Mouse (Mus musculus): ENCODE results near the gene Gm20425.

GRCm38 (mm10) chr9:103141266-103141665 is 88.8 kb downstream of the Gm20425 start:
- TF ChIP-seq CTCF (conservative IDR thresholded peaks at IDR 0.05 in 1 of 2, IDR thresholded peaks at IDR 0.05 in 1 of 2; ENCODE audit: low read depth in 2 of 2, low read length in 2 of 2) (no peak), MXI1 (IDR thresholded peaks at IDR 0.05; ENCODE audit: low read depth, low read length) (no peak), POLR2A (IDR thresholded peaks at IDR 0.05; ENCODE audit: low read depth, low read length) (no peak), NELFE (IDR thresholded peaks at IDR 0.05; ENCODE audit: low read depth, low read length) (no peak), EP300 (IDR thresholded peaks at IDR 0.05; ENCODE audit: low read length) (no peak), ZC3H11A (IDR thresholded peaks at IDR 0.05; ENCODE audit: low read depth, low read length) (no peak), KAT2A (IDR thresholded peaks at IDR 0.05; ENCODE audit: insufficient replicate concordance, low read length) (no peak), USF2 (conservative IDR thresholded peaks at IDR 0.05; ENCODE audit: low read depth, low read length) (no peak), MYC (IDR thresholded peaks at IDR 0.05; ENCODE audit: low read depth, low read length) (no peak), SMC3 (IDR thresholded peaks at IDR 0.05; ENCODE audit: low read depth, low read length) (no peak)
